Mouse (Mus musculus): Measurements from ENCODE around the gene Oxsr1. TPM values are rescaled to one million over a fixed set of nuclear protein-coding genes. Genes with fewer than 3 reads are reported as not detected.

Gene Oxsr1
- total RNA-seq, 2 experiments from 2014 or later: 41.5 to 42.0 TPM

DNA sequence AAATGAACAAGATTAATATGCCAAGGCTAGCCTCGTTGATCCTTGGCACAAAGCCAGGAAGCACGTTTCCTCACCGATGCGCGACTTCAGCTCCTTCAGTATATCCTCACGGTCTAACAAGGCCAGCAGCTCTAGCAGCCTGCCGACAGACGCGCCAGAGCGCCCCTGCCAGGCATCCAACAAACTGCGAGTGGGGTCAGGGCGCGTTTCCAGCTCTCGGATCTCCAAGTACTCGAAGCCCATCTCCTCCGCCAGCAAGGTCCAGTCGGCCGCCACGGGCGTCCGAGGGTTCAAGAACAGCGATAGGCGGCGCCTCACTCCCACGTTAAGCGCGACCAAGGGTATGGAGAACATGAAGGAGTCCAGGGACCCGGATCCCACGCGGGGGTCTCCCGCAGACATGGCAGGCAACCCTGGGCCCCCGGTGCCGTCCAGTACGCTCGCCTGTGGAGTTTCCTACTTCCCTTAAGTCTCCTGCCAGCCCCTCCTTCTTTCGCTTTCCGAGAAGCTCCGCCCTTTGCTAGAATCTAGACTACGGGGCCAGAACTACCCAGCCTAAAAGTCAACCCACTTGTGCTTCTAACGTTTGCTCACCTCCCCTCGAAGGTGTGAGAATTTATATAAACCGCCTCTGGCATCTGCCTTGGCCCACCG lies 17.5 kb upstream of the Oxsr1 start, which contains the start of gene Acaa1a:
Gene Acaa1a (plus strand): TSS at position 119 of the 654 bp plus-strand sequence.
- DNase-seq (ENCODE audit: extremely low spot score in 1 of 2, low spot score in 2 of 2): peak; percentile 66 to 81
- intact Hi-C loops (cut with DNase I): no loop called here

GRCm38 (mm10) chr9:119339106-119339505 lies 16.9 kb upstream of the Oxsr1 start:
- intact Hi-C loops (cut with DNase I): no loop called here
- DNase-seq (ENCODE audit: extremely low spot score in 1 of 2, low spot score in 2 of 2): peak in 1 of 2 experiments; percentile 40

DNA sequence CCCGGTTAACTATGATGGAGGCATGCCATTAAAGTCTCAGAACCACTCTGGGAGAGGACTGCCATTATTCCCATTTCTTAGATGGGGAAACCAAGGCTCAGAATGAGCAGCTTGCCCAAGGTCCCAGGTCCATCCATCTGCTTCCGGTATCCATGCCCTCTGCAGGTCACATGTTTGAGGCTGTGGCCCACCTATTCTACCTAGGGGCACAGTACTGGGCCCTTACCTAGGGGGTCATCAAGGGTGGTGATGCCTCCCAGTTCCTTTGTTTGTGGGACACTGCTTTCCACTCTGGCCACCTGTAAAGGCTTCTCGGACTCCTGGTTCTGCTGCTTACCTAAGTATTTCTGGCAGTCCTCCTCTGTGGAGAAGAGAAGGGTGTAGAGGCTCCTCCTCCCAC lies 16.1 kb upstream of the Oxsr1 start:
- no peak for DNase-seq (ENCODE audit: extremely low spot score in 1 of 2, low spot score in 2 of 2)
- intact Hi-C loops (cut with DNase I): no loop called here

DNA sequence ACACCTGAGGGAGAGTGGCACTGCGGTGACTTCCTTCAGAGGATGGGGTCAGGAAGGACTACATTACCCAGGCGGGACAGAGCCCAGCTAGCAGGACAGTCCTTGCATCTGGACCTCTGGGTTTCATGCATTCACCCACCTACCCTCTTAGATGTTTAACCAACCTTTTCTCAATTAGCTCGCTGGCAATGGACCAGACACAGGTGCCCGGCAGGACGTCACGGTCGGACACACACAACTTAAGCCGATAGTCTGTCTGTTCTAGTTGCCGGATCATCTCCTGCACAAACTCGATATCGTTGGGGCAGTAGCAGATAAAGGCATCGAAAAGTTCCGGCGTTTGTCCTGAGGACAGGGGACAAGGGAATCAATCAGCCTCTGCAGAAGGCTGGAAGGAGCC lies 15.6 kb upstream of the Oxsr1 start:
- DNase-seq (ENCODE audit: extremely low spot score in 1 of 2, low spot score in 2 of 2): no peak
- intact Hi-C loops (cut with DNase I): no loop called here

GRCm38 (mm10) chr9:119335571-119335970 lies 13.3 kb upstream of the Oxsr1 start:
- no peak for DNase-seq (ENCODE audit: extremely low spot score in 1 of 2, low spot score in 2 of 2)
- intact Hi-C loops (cut with DNase I): no loop called here

DNA sequence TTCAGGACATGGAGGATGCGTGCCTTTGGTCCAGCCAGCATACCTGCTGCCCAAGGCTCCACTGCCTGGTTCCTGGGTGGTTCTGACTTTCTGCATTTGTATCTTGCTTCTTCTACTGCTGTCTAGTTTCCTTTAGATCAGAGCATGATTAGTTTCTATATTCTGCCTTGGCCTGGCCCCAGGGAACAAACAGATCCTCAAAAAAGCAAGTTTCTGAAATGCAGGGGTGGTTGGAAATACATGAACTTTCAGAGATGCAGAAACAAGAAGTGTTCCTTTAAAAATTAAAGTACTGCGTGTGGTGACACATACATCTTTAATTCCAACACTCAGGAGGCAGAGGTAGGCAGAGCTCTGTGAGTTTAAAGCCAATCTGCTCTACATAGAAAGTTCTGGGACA lies 12.6 kb upstream of the Oxsr1 start:
- intact Hi-C loops (cut with DNase I): no loop called here
- DNase-seq (ENCODE audit: extremely low spot score in 1 of 2, low spot score in 2 of 2): no peak

DNA sequence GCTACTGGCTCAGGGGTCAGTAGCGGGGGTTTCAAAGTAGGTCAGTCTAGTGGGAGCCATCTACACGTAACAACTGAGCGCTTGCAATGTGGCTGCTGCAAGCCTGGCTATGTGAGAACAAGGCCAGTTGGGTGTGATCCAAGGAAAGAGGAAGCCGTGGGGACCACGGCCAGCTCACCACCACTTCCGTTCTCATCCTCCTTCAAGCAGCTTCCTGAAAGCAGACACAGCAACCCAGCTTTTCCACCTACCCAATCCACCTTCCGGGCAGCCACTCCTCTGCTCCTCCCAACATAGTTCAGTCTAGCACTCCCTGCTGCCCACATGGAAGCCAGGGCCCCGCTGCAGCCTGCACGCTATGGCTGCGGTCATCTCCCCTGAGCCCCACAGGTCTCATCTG lies 12.1 kb upstream of the Oxsr1 start:
- intact Hi-C loops (cut with DNase I): no loop called here
- DNase-seq (ENCODE audit: extremely low spot score in 1 of 2, low spot score in 2 of 2): peak in 1 of 2 experiments; percentile 65

GRCm38 (mm10) chr9:119330186-119330963 lies 8.1 kb upstream of the Oxsr1 start:
- DNase-seq (ENCODE audit: extremely low spot score in 1 of 2, low spot score in 2 of 2): no peak
- intact Hi-C loops (cut with DNase I): no loop called here

GRCm38 (mm10) chr9:119328488-119328887 lies 6.3 kb upstream of the Oxsr1 start:
- intact Hi-C loops (cut with DNase I): no loop called here
- no peak for DNase-seq (ENCODE audit: extremely low spot score in 1 of 2, low spot score in 2 of 2)

DNA sequence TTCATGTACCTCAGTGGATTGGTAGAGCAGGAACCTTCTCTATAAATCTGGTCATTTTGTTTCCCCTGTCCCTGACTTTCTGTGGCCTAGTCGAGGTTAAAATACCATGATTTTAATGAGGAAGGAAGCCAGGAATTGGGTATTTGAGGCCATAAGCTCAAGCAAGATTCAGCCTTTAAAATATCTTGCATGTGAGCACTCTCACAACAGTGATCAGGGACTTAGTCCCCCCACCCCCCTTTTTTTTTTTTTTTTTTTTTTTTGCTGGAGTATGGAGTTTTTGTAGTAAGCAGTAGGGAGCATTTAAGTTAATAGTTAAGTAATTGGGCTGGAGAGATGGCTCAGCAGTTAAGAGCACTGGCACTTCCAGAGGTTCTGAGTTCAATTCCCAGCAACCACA lies 1.9 kb upstream of the Oxsr1 start:
- intact Hi-C loops (cut with DNase I): no loop called here

GRCm38 (mm10) chr9:119323260-119323645 lies 1.0 kb upstream of the Oxsr1 start:
- intact Hi-C loops (cut with DNase I): no loop called here
- DNase-seq (ENCODE audit: extremely low spot score in 1 of 2, low spot score in 2 of 2): no peak

More for the DNA sequence above, 1.9 kb upstream of the Oxsr1 start:
- DNase-seq (ENCODE audit: extremely low spot score in 1 of 2, low spot score in 2 of 2): no peak

DNA sequence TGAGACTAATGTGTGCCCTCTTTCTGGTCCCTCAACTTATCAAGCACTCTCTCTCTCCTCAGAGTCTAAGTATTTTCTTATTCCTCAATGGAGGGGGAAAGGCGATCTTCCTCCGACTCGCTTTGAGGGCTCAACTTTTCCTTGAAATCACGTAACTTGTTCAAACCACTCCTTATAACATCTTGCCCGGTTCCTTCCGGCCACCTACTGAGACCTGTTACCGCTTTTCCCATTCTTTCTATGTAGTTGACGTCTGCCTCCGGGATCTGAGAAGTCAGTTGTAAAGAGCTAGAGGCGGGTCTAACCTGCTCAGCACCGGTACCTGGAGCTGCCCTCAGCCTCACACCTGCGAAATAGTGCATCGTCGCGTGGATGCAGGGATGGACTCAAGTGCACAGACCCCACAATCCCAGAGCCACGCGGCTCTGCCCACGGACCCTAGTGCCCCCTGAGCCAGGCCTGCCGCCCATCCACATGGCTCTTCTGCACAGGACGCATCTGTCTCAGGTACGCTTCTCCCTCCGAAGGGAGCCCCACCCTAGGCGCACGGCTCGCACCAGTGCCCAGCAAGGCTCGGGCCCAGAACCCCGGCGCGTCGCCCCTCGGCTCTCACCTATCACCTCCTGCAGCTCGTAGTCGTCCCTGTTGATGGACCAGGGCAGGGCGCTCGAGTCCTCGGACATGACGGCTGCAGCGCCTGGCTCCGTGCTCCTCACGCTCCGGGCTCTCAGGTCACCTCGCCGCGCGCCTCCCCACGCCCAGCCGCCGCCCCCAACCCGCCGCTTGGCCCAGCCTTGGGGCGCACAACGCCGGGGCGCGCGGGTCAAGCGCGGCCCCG lies 616 bp downstream of the Oxsr1 start:
- DNase-seq (ENCODE audit: extremely low spot score in 1 of 2, low spot score in 2 of 2): no peak
- intact Hi-C loops (cut with DNase I): no loop called here

- intact Hi-C loops (cut with DNase I): no loop called here
- DNase-seq (ENCODE audit: extremely low spot score in 1 of 2, low spot score in 2 of 2): no peak
Observed at GRCm38 (mm10) chr9:119320946-119321345, 1.3 kb downstream of the Oxsr1 start.

DNA sequence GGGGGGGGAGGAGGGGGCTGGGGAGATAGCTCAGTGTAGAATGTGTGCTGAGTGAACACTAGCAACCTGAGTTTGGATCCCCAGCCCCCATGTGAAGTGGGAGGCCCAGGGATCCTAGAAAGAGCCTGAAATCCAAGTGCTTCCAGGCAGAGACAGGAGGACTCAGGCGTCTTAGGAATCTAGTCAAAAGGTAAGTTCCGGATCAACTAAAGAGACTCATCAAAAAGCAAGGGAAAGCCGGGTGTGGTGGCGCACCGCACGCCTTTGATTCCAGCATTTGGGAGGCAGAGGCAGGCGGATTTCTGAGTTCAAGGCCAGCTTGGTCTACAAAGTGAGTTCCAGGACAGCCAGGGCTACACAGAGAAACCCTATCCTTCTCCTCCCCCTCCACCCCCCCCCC lies 1.8 kb downstream of the Oxsr1 start:
- intact Hi-C loops (cut with DNase I): no loop called here
- no peak for DNase-seq (ENCODE audit: extremely low spot score in 1 of 2, low spot score in 2 of 2)

- intact Hi-C loops (cut with DNase I): no loop called here
- no peak for DNase-seq (ENCODE audit: extremely low spot score in 1 of 2, low spot score in 2 of 2)
Observed at GRCm38 (mm10) chr9:119318891-119319290, 3.3 kb downstream of the Oxsr1 start.

DNA sequence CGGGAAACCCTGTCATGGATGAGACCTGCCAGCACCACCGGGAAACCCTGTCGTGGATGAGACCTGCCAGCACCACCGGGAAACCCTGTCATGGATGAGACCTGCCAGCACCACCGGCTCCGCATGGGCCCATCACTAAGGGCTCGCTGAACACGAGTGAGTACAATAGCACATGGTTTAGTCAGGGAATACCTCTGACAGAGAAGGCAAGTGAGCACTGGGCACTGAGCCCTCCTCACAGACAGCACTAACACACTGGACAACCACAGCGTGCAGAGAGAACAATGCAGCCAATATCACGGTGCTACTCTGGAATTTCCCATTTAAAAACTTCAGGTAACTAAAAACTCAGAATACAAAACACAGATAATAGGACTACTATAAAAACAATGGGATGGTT lies 9.1 kb downstream of the Oxsr1 start:
- intact Hi-C loops (cut with DNase I): no loop called here
- DNase-seq (ENCODE audit: extremely low spot score in 1 of 2, low spot score in 2 of 2): no peak

- DNase-seq (ENCODE audit: extremely low spot score in 1 of 2, low spot score in 2 of 2): no peak
- intact Hi-C loops (cut with DNase I): no loop called here
Observed at GRCm38 (mm10) chr9:119309067-119309466, 13.2 kb downstream of the Oxsr1 start.

GRCm38 (mm10) chr9:119305863-119306262 lies 16.4 kb downstream of the Oxsr1 start:
- intact Hi-C loops (cut with DNase I): no loop called here
- DNase-seq (ENCODE audit: extremely low spot score in 1 of 2, low spot score in 2 of 2): no peak

DNA sequence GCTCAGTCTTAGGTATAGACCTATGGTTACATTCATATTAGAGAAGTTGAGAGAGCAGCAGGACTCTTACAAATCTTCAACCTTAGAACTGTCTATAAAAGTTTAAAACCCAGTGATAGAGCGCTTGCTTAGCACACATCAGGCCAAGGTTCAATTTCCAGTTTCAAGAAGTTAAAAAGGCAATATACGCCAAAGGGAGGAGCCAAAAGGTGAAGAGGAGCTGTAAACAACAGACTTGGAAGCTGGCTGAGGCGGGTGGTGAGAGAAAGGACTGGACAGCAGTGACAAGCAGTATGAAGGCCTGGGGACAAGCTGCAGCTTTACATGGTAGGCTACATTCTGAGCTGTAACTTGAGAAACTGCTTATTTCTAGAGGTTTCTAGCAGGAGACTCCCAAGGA lies 23.7 kb downstream of the Oxsr1 start:
- DNase-seq (ENCODE audit: extremely low spot score in 1 of 2, low spot score in 2 of 2): no peak
- intact Hi-C loops (cut with DNase I): no loop called here

DNA sequence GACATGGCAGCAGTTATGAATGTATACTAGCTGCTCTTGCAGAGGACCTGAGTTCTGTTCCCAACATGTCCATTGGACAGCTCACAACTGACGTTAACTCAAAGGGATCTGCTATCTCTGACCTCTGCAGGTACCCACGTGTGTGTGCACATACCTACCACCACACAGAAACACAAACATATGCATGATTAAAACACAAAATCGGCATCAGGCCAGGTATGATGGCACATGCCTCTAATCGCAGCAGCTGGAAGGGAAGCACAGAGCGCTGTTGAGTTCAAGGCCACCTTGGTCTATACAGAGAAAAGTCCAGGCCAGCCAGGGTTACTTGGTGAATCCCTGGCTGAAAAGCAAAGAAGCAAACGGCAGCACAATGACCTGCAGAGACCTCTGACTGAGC lies 24.5 kb downstream of the Oxsr1 start:
- intact Hi-C loops (cut with DNase I): no loop called here
- no peak for DNase-seq (ENCODE audit: extremely low spot score in 1 of 2, low spot score in 2 of 2)

All from left cerebral cortex, postnatal 10 days (tissue).